Mouse (Mus musculus) neural tube, embryonic 10.5 days (tissue): ENCODE measurements around the gene Opcml.

Source experiments
- DNase-seq: peaks from one replicate; pipeline ENCODE4 v3.0.0-alpha.2; 2017; ENCODE audit warnings: low spot score; ENCODE audit errors: extremely low spot score

The Opcml gene

GRCm38 (mm10) chr9:28737955-28738354, 947.4 kb downstream of the Opcml start:
- no peak for DNase-seq

- DNase-seq, result no peak
Observed at GRCm38 (mm10) chr9:28738451-28738860, 947.9 kb downstream of the Opcml start.

- no peak for DNase-seq
Observed at GRCm38 (mm10) chr9:28744771-28745170, 954.2 kb downstream of the Opcml start.

- peak; percentile 17 for DNase-seq
Observed at GRCm38 (mm10) chr9:28748902-28749301, 958.3 kb downstream of the Opcml start.

GRCm38 (mm10) chr9:28752908-28753307, 962.3 kb downstream of the Opcml start:
- no peak for DNase-seq

GRCm38 (mm10) chr9:28756841-28757451, 966.4 kb downstream of the Opcml start:
- DNase-seq, result peak; percentile 26

- DNase-seq, result no peak
Observed at GRCm38 (mm10) chr9:28761460-28761859, 970.9 kb downstream of the Opcml start.

- DNase-seq, result no peak
Observed at GRCm38 (mm10) chr9:28764149-28764548, 973.6 kb downstream of the Opcml start.

GRCm38 (mm10) chr9:28776517-28777503, 986.2 kb downstream of the Opcml start:
- no peak for DNase-seq

- DNase-seq, result no peak
Observed at GRCm38 (mm10) chr9:28783834-28784233, 993.3 kb downstream of the Opcml start.

- no peak for DNase-seq
Observed at GRCm38 (mm10) chr9:28789439-28789838, 998.9 kb downstream of the Opcml start.

- DNase-seq, result no peak
Observed at GRCm38 (mm10) chr9:28800100-28800499, 1009.5 kb downstream of the Opcml start.

- DNase-seq, result no peak
Observed at GRCm38 (mm10) chr9:28806666-28807065, 1016.1 kb downstream of the Opcml start.

- DNase-seq, result no peak
Observed at GRCm38 (mm10) chr9:28822060-28822459, 1031.5 kb downstream of the Opcml start.

GRCm38 (mm10) chr9:28822466-28822865, 1031.9 kb downstream of the Opcml start:
- no peak for DNase-seq

GRCm38 (mm10) chr9:28825821-28826220, 1035.2 kb downstream of the Opcml start:
- no peak for DNase-seq

- DNase-seq, result no peak
Observed at GRCm38 (mm10) chr9:28845961-28846570, 1055.5 kb downstream of the Opcml start.

- no peak for DNase-seq
Observed at GRCm38 (mm10) chr9:28855826-28856225, 1065.3 kb downstream of the Opcml start.

- DNase-seq, result no peak
Observed at GRCm38 (mm10) chr9:28861983-28862382, 1071.4 kb downstream of the Opcml start.

GRCm38 (mm10) chr9:28867256-28867655, 1076.7 kb downstream of the Opcml start:
- no peak for DNase-seq

- no peak for DNase-seq
Observed at GRCm38 (mm10) chr9:28870478-28870877, 1079.9 kb downstream of the Opcml start.

GRCm38 (mm10) chr9:28882566-28882965, 1092.0 kb downstream of the Opcml start:
- no peak for DNase-seq
